Mouse (Mus musculus): Measurements from ENCODE around the gene Galnt18. TPM values are rescaled to one million over a fixed set of nuclear protein-coding genes. Genes with fewer than 3 reads are reported as not detected.

Gene Galnt18
- 4.1 and 4.4 TPM in 2 replicates for polyA plus RNA-seq (2014; fragmentation: Nextera tagmentation; extraction: Ambion mirVana)

- Histone ChIP-seq H3K27ac (ENCODE audit: low read depth, low read length) (no peak within 1 kb of the TSS), H3K4me1 (ENCODE audit: control insufficient read depth, insufficient read depth, low read length) (peaks cover 4% of the 10 kb centered on the region; the same call in 1 of the 2 replicates), H3K27me3 (ENCODE audit: control insufficient read depth, insufficient read depth, low read length) (peaks cover 4% of the 10 kb centered on the region; the same call in 1 of the 2 replicates), H3K4me2 (peak within 1 kb of the TSS; percentile 97), H3K9me3 (ENCODE audit: control insufficient read depth, low read length) (no peaks in the 10 kb centered on the region), H3K4me3 (ENCODE audit: low read depth, low read length) (peak within 1 kb of the TSS; percentile 49), H3K36me3 (ENCODE audit: control insufficient read depth, insufficient read depth, low read length) (no peaks in the 10 kb centered on the region), H3K9ac (ENCODE audit: low read length) (peak within 1 kb of the TSS; percentile 65)
- WGBS: under 1% methylated on average over 52 of the region's 52 CpGs
- DNase-seq (ENCODE audit: low spot score, missing footprints) (peak; percentile 98), ATAC-seq (ENCODE audit: low FRiP score) (peak; percentile 99)
Observed at GRCm38 (mm10) chr7:111779504-111780242, at the start of gene Galnt18. Galnt18 (minus strand) TSS chr7:111779977.

DNA sequence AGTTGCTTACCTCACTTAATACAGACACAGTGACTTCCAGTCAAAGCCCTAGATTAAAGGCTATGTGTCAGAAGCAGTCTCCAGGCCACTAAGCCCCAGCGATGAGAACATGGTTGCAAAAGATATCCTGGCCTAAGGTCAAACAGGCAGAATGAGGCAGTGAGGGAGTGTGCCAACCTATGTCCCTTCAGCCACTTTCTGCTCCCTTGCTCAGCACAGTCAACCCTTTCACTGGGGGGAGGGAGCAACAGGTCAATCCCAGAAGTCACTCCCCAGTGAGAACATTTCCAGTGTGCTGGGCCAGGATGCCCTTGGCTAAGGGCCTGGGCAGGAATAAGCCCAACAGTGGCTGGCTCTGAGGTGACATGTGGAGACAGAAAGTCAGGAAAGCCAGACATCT is 47.6 kb upstream of the Galnt18 start:
- Histone ChIP-seq H3K27me3 (ENCODE audit: control insufficient read depth, insufficient read depth, low read length) (no peaks in the 10 kb centered on the region), H3K27ac (ENCODE audit: low read depth, low read length) (no peak overlapping the region), H3K9ac (ENCODE audit: low read length) (no peak overlapping the region), H3K4me2 (no peak overlapping the region), H3K36me3 (ENCODE audit: control insufficient read depth, insufficient read depth, low read length) (no peaks in the 10 kb centered on the region), H3K4me1 (ENCODE audit: control insufficient read depth, insufficient read depth, low read length) (no peaks in the 10 kb centered on the region), H3K9me3 (ENCODE audit: control insufficient read depth, low read length) (no peaks in the 10 kb centered on the region), H3K4me3 (ENCODE audit: low read depth, low read length) (no peak overlapping the region)
- WGBS: 90% methylated on average over 1 of the region's 1 CpGs
- DNase-seq (ENCODE audit: low spot score, missing footprints): no peak
- no peak for ATAC-seq (ENCODE audit: low FRiP score)

DNA sequence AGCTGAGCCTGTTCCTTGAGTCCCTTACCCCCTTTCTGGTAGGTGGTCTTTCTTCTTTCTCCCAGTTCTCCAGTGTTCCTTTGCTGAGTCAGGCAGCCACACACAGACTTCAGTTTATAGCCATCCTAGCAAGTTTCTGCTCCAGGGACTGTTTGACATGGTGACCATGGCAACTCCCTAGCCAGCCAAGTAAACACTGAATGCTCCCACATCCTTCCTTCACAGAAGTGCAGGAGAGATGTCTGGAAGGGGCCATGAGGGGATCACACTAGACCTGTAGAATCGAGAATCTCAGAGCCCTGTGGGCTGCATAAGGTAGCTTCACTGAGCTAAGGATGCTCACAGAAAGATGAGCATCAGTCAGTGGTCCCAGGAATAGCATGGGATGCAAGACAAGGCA is 33.3 kb upstream of the Galnt18 start:
- no peak for ATAC-seq (ENCODE audit: low FRiP score)
- no peak overlapping the region for H3K4me2 ChIP-seq
- H3K9me3 ChIP-seq (ENCODE audit: control insufficient read depth, low read length): no peaks in the 10 kb centered on the region
- no peaks in the 10 kb centered on the region for H3K4me1 ChIP-seq (ENCODE audit: control insufficient read depth, insufficient read depth, low read length)
- no peaks in the 10 kb centered on the region for H3K36me3 ChIP-seq (ENCODE audit: control insufficient read depth, insufficient read depth, low read length)
- no peak for DNase-seq (ENCODE audit: low spot score, missing footprints)
- no peak overlapping the region for H3K27ac ChIP-seq (ENCODE audit: low read depth, low read length)
- no peak overlapping the region for H3K9ac ChIP-seq (ENCODE audit: low read length)
- H3K27me3 ChIP-seq (ENCODE audit: control insufficient read depth, insufficient read depth, low read length): no peaks in the 10 kb centered on the region
- no peak overlapping the region for H3K4me3 ChIP-seq (ENCODE audit: low read depth, low read length)
- WGBS: 77% methylated on average over 1 of the region's 1 CpGs

GRCm38 (mm10) chr7:111811036-111811435 is 31.3 kb upstream of the Galnt18 start:
- no peak for ATAC-seq (ENCODE audit: low FRiP score)
- DNase-seq (ENCODE audit: low spot score, missing footprints): no peak
- Histone ChIP-seq H3K27ac (ENCODE audit: low read depth, low read length) (no peak overlapping the region), H3K36me3 (ENCODE audit: control insufficient read depth, insufficient read depth, low read length) (no peaks in the 10 kb centered on the region), H3K9me3 (ENCODE audit: control insufficient read depth, low read length) (no peaks in the 10 kb centered on the region), H3K4me2 (no peak overlapping the region), H3K9ac (ENCODE audit: low read length) (no peak overlapping the region), H3K4me3 (ENCODE audit: low read depth, low read length) (no peak overlapping the region), H3K4me1 (ENCODE audit: control insufficient read depth, insufficient read depth, low read length) (no peaks in the 10 kb centered on the region), H3K27me3 (ENCODE audit: control insufficient read depth, insufficient read depth, low read length) (no peaks in the 10 kb centered on the region)
- 74% methylated on average over 2 of the region's 2 CpGs for WGBS

GRCm38 (mm10) chr7:111809796-111810195 is 30.0 kb upstream of the Galnt18 start:
- no peaks in the 10 kb centered on the region for H3K36me3 ChIP-seq (ENCODE audit: control insufficient read depth, insufficient read depth, low read length)
- no peak overlapping the region for H3K4me3 ChIP-seq (ENCODE audit: low read depth, low read length)
- H3K9ac ChIP-seq (ENCODE audit: low read length): no peak overlapping the region
- ATAC-seq (ENCODE audit: low FRiP score) (no peak), DNase-seq (ENCODE audit: low spot score, missing footprints) (no peak)
- H3K9me3 ChIP-seq (ENCODE audit: control insufficient read depth, low read length): no peaks in the 10 kb centered on the region
- H3K27me3 ChIP-seq (ENCODE audit: control insufficient read depth, insufficient read depth, low read length): no peaks in the 10 kb centered on the region
- no peak overlapping the region for H3K27ac ChIP-seq (ENCODE audit: low read depth, low read length)
- H3K4me2 ChIP-seq: no peak overlapping the region
- no peaks in the 10 kb centered on the region for H3K4me1 ChIP-seq (ENCODE audit: control insufficient read depth, insufficient read depth, low read length)
- WGBS: 66% methylated on average over 3 of the region's 3 CpGs

DNA sequence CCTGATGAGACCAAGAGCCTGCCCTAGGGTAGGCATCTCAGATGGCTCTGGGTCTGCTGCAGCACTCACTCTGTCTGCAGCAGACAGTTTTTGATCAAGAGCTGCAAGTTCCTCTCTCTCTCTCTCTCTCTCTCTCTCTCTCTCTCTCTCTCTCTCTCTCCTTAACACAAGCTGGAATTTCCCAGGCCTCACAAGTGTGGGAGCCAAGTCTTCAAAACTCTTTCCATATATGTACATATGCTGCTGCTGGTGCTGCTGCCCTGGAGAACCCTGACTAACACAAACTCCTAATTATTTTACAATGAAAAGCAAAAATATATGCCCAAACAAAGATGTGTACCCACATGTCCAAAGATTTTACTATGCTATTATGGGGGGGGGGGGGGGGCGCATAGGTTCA is 26.3 kb upstream of the Galnt18 start:
- no peak overlapping the region for H3K4me2 ChIP-seq
- no peak overlapping the region for H3K27ac ChIP-seq (ENCODE audit: low read depth, low read length)
- H3K9ac ChIP-seq (ENCODE audit: low read length): no peak overlapping the region
- DNase-seq (ENCODE audit: low spot score, missing footprints) (no peak), ATAC-seq (ENCODE audit: low FRiP score) (no peak)
- no peaks in the 10 kb centered on the region for H3K9me3 ChIP-seq (ENCODE audit: control insufficient read depth, low read length)
- WGBS: 88% methylated on average over 1 of the region's 1 CpGs
- no peaks in the 10 kb centered on the region for H3K27me3 ChIP-seq (ENCODE audit: control insufficient read depth, insufficient read depth, low read length)
- H3K4me3 ChIP-seq (ENCODE audit: low read depth, low read length): no peak overlapping the region
- H3K36me3 ChIP-seq (ENCODE audit: control insufficient read depth, insufficient read depth, low read length): no peaks in the 10 kb centered on the region
- no peaks in the 10 kb centered on the region for H3K4me1 ChIP-seq (ENCODE audit: control insufficient read depth, insufficient read depth, low read length)

- Histone ChIP-seq H3K4me2 (no peak overlapping the region), H3K27ac (ENCODE audit: low read depth, low read length) (no peak overlapping the region), H3K9ac (ENCODE audit: low read length) (no peak overlapping the region), H3K4me3 (ENCODE audit: low read depth, low read length) (no peak overlapping the region), H3K4me1 (ENCODE audit: control insufficient read depth, insufficient read depth, low read length) (peaks cover 2% of the 10 kb centered on the region; the same call in 1 of the 2 replicates), H3K36me3 (ENCODE audit: control insufficient read depth, insufficient read depth, low read length) (no peaks in the 10 kb centered on the region), H3K9me3 (ENCODE audit: control insufficient read depth, low read length) (no peaks in the 10 kb centered on the region), H3K27me3 (ENCODE audit: control insufficient read depth, insufficient read depth, low read length) (no peaks in the 10 kb centered on the region)
- no peak for DNase-seq (ENCODE audit: low spot score, missing footprints)
- no peak for ATAC-seq (ENCODE audit: low FRiP score)
- WGBS: 93% methylated on average over 4 of the region's 4 CpGs
Observed at GRCm38 (mm10) chr7:111804646-111805045, 24.9 kb upstream of the Galnt18 start.

- ATAC-seq (ENCODE audit: low FRiP score) (no peak), DNase-seq (ENCODE audit: low spot score, missing footprints) (no peak)
- Histone ChIP-seq H3K27ac (ENCODE audit: low read depth, low read length) (no peak overlapping the region), H3K4me1 (ENCODE audit: control insufficient read depth, insufficient read depth, low read length) (peaks cover 2% of the 10 kb centered on the region; the same call in 1 of the 2 replicates), H3K27me3 (ENCODE audit: control insufficient read depth, insufficient read depth, low read length) (no peaks in the 10 kb centered on the region), H3K36me3 (ENCODE audit: control insufficient read depth, insufficient read depth, low read length) (no peaks in the 10 kb centered on the region), H3K9me3 (ENCODE audit: control insufficient read depth, low read length) (no peaks in the 10 kb centered on the region), H3K4me2 (no peak overlapping the region), H3K4me3 (ENCODE audit: low read depth, low read length) (no peak overlapping the region), H3K9ac (ENCODE audit: low read length) (no peak overlapping the region)
- 66% methylated on average over 5 of the region's 5 CpGs for WGBS
Observed at GRCm38 (mm10) chr7:111800785-111801184, 21.0 kb upstream of the Galnt18 start.

DNA sequence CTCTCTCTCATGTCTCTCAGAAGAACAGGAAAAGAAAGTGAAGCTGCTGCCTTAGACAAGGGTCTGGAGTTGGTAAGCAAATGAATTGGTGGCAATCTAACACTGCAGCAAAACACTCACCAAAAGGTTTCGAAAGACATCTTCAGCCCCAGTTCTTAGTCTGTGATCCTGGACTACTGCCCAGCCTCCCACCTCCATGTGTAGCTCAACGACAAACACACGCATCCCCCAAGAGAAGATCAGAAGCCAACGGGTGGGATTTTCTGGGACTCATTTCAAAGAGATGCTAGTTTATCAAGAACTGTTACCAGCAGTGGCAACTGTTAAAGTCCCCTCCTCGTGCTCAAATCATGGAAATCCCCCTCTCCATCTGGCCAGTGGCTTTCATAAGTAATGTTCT is 20.3 kb upstream of the Galnt18 start:
- Histone ChIP-seq H3K4me1 (ENCODE audit: control insufficient read depth, insufficient read depth, low read length) (peaks cover 2% of the 10 kb centered on the region; the same call in 1 of the 2 replicates), H3K4me2 (no peak overlapping the region), H3K27ac (ENCODE audit: low read depth, low read length) (no peak overlapping the region), H3K4me3 (ENCODE audit: low read depth, low read length) (no peak overlapping the region), H3K36me3 (ENCODE audit: control insufficient read depth, insufficient read depth, low read length) (no peaks in the 10 kb centered on the region), H3K9me3 (ENCODE audit: control insufficient read depth, low read length) (no peaks in the 10 kb centered on the region), H3K9ac (ENCODE audit: low read length) (no peak overlapping the region), H3K27me3 (ENCODE audit: control insufficient read depth, insufficient read depth, low read length) (no peaks in the 10 kb centered on the region)
- ATAC-seq (ENCODE audit: low FRiP score) (no peak), DNase-seq (ENCODE audit: low spot score, missing footprints) (no peak)
- WGBS: 87% methylated on average over 5 of the region's 5 CpGs

All from midbrain, embryonic 11.5 days (tissue).